In genomic region chr10:34019302-34020075, GRCm38 (mm10) we compare ENCODE assay signal across 8 mouse cellular contexts. TPM values are rescaled to one million over a fixed set of nuclear protein-coding genes. Genes with fewer than 3 reads are reported as not detected.
DNase-seq lines count a peak whose midpoint lies in the region; ATAC-seq lines count a peak whose summit lies in the region.

Rwdd1 (minus strand) TSS chr10:34019624.

- H3K4me3 ChIP-seq in hindbrain, embryonic 12.5 days = peak within 1 kb of the TSS; percentile 90

- no peaks in the 10 kb centered on the region for H3K27me3 ChIP-seq in hindbrain, embryonic 12.5 days

- H3K27ac ChIP-seq in hindbrain, embryonic 12.5 days = peak within 1 kb of the TSS; percentile 95

- peak; percentile 99 for DNase-seq in NIH3T3 (ENCODE audit: low read depth)
- DNase-seq in cerebellum, postnatal 10 days = peak; percentile 98 to 99
- DNase-seq in frontal cortex, postnatal 10 days (ENCODE audit: low spot score in 2 of 2) = peak; percentile 97 to 98
- peak; percentile 97 to 99 for DNase-seq in layer of hippocampus, postnatal 14 days (ENCODE audit: low spot score in 2 of 2)
- peak; percentile 96 for DNase-seq in lung, postnatal 14 days
- DNase-seq in retina, adult 2 months (ENCODE audit: low read depth, low spot score) = peak; percentile 87
- DNase-seq in thymus, postnatal 36 days = peak; percentile 96 to 98

- H3K36me3 ChIP-seq in hindbrain, embryonic 12.5 days = no peaks in the 10 kb centered on the region

- peak within 1 kb of the TSS; percentile 85 for H3K4me2 ChIP-seq in hindbrain, embryonic 12.5 days (replicated peaks)

- H3K9me3 ChIP-seq in hindbrain, embryonic 12.5 days (replicated peaks) = no peaks in the 10 kb centered on the region

- under 1% methylated on average over 77 of the region's 82 CpGs for WGBS in hindbrain, embryonic 12.5 days

- H3K9ac ChIP-seq in hindbrain, embryonic 12.5 days = peak within 1 kb of the TSS; percentile 95

- ATAC-seq in hindbrain, embryonic 12.5 days (ENCODE audit: low FRiP score) = peak; percentile 100

- H3K4me1 ChIP-seq in hindbrain, embryonic 12.5 days = peaks cover 17% of the 10 kb centered on the region

RNA-seq across cellular contexts. Expression of gene Rwdd1, which starts in this region (rescaled TPM):
- polyA plus RNA-seq in hindbrain, embryonic 12.5 days (2016; fragmentation: Nextera tagmentation; extraction: Ambion mirVana) = 136 and 153 TPM in 2 replicates
- 100 to 1,000 TPM in 1 of 2 experiments, 10 to 100 TPM in 1; 98.7 to 101 TPM for total RNA-seq in layer of hippocampus, postnatal 14 days (2021)

Comparison
In these comparisons a context has a peak if more than half of its experiments do, and no peak if none do; other contexts are left out.
1. Peak in every context shown above with its lines: DNase-seq, ATAC-seq, H3K4me3 ChIP-seq and H3K27ac ChIP-seq.